Mouse (Mus musculus): ENCODE results near the gene Olfr553. TPM values are rescaled to one million over a fixed set of nuclear protein-coding genes. Genes with fewer than 3 reads are reported as not detected.
A peak's percentile ranks its signal among the peaks of the same experiment; 100 is the strongest.
"Not testable (repeated sequence)": the region's sequence is repeated elsewhere in the genome, so short reads cannot be mapped to it uniquely, and the experiment has no call there.

Gene Olfr553
- polyA plus RNA-seq (2014; fragmentation: Nextera tagmentation; extraction: Ambion mirVana), result not detected in 2 replicates

- no peaks in the 10 kb centered on the region for H3K36me3 ChIP-seq (ENCODE audit: control insufficient read depth, insufficient read depth, low read length)
- DNase-seq (ENCODE audit: low spot score) (no peak), ATAC-seq (ENCODE audit: insufficient read depth, low FRiP score, low TSS enrichment) (no peak)
- no peaks in the 10 kb centered on the region for H3K4me1 ChIP-seq (ENCODE audit: control insufficient read depth, insufficient read depth, low read length)
- H3K27me3 ChIP-seq (ENCODE audit: control insufficient read depth, insufficient read depth, low read length), result no peaks in the 10 kb centered on the region
- no peaks in the 10 kb centered on the region for H3K9me3 ChIP-seq (ENCODE audit: control insufficient read depth, low read length)
- H3K27ac ChIP-seq (ENCODE audit: low read depth, low read length), result no peak within 1 kb of the TSS
- no peak within 1 kb of the TSS for H3K4me3 ChIP-seq (ENCODE audit: low read depth, low read length)
- no peak within 1 kb of the TSS for H3K9ac ChIP-seq (ENCODE audit: low read length)
- no peak within 1 kb of the TSS for H3K4me2 ChIP-seq (ENCODE audit: low read depth)
Observed at GRCm38 (mm10) chr7:102618118-102618517, at the start of gene Olfr553. Olfr553 (minus strand) TSS chr7:102618218.

- Histone ChIP-seq H3K9me3 (ENCODE audit: control insufficient read depth, low read length) (no peaks in the 10 kb centered on the region), H3K27me3 (ENCODE audit: control insufficient read depth, insufficient read depth, low read length) (no peaks in the 10 kb centered on the region), H3K4me1 (ENCODE audit: control insufficient read depth, insufficient read depth, low read length) (no peaks in the 10 kb centered on the region), H3K4me2 (ENCODE audit: low read depth) (no peak overlapping the region), H3K27ac (ENCODE audit: low read depth, low read length) (no peak overlapping the region), H3K9ac (ENCODE audit: low read length) (no peak overlapping the region), H3K4me3 (ENCODE audit: low read depth, low read length) (no peak overlapping the region), H3K36me3 (ENCODE audit: control insufficient read depth, insufficient read depth, low read length) (no peaks in the 10 kb centered on the region)
- DNase-seq (ENCODE audit: low spot score) (peak; percentile 16), ATAC-seq (ENCODE audit: insufficient read depth, low FRiP score, low TSS enrichment) (no peak)
- 52% methylated on average over 2 of the region's 2 CpGs for WGBS
Observed at GRCm38 (mm10) chr7:102665378-102665777, 47.4 kb upstream of the Olfr553 start.

- H3K4me1 ChIP-seq (ENCODE audit: control insufficient read depth, insufficient read depth, low read length), result no peaks in the 10 kb centered on the region
- H3K4me3 ChIP-seq (ENCODE audit: low read depth, low read length), result no peak within 1 kb of the TSS
- ATAC-seq (ENCODE audit: insufficient read depth, low FRiP score, low TSS enrichment) (no peak), DNase-seq (ENCODE audit: low spot score) (no peak)
- H3K36me3 ChIP-seq (ENCODE audit: control insufficient read depth, insufficient read depth, low read length), result no peaks in the 10 kb centered on the region
- no peak within 1 kb of the TSS for H3K9ac ChIP-seq (ENCODE audit: low read length)
- no peaks in the 10 kb centered on the region for H3K27me3 ChIP-seq (ENCODE audit: control insufficient read depth, insufficient read depth, low read length)
- no peak within 1 kb of the TSS for H3K4me2 ChIP-seq (ENCODE audit: low read depth)
- no peak within 1 kb of the TSS for H3K27ac ChIP-seq (ENCODE audit: low read depth, low read length)
- H3K9me3 ChIP-seq (ENCODE audit: control insufficient read depth, low read length), result no peaks in the 10 kb centered on the region
- 28% methylated on average over 3 of the region's 3 CpGs for WGBS
Observed at GRCm38 (mm10) chr7:102664599-102664998, 46.6 kb upstream of the Olfr553 start, which contains the start of gene Olfr556. Olfr556 (plus strand) TSS chr7:102664899.

- DNase-seq (ENCODE audit: low spot score), result no peak
- Histone ChIP-seq H3K9me3 (ENCODE audit: control insufficient read depth, low read length) (no peaks in the 10 kb centered on the region), H3K36me3 (ENCODE audit: control insufficient read depth, insufficient read depth, low read length) (no peaks in the 10 kb centered on the region), H3K9ac (ENCODE audit: low read length) (no peak within 1 kb of the TSS), H3K4me1 (ENCODE audit: control insufficient read depth, insufficient read depth, low read length) (no peaks in the 10 kb centered on the region), H3K27ac (ENCODE audit: low read depth, low read length) (no peak within 1 kb of the TSS), H3K27me3 (ENCODE audit: control insufficient read depth, insufficient read depth, low read length) (no peaks in the 10 kb centered on the region), H3K4me2 (ENCODE audit: low read depth) (no peak within 1 kb of the TSS), H3K4me3 (ENCODE audit: low read depth, low read length) (no peak within 1 kb of the TSS)
- 72% methylated on average over 1 of the region's 1 CpGs for WGBS
- no peak for ATAC-seq (ENCODE audit: insufficient read depth, low FRiP score, low TSS enrichment)
Observed at GRCm38 (mm10) chr7:102658523-102658922, 40.5 kb upstream of the Olfr553 start, which contains the start of gene Olfr555. Olfr555 (plus strand) TSS chr7:102658823.

GRCm38 (mm10) chr7:102644945-102645344, 26.9 kb upstream of the Olfr553 start:
- H3K9me3 ChIP-seq (ENCODE audit: control insufficient read depth, low read length); ATAC-seq (ENCODE audit: insufficient read depth, low FRiP score, low TSS enrichment); H3K4me1 ChIP-seq (ENCODE audit: control insufficient read depth, insufficient read depth, low read length); H3K27me3 ChIP-seq (ENCODE audit: control insufficient read depth, insufficient read depth, low read length); H3K36me3 ChIP-seq (ENCODE audit: control insufficient read depth, insufficient read depth, low read length); H3K4me2 ChIP-seq (ENCODE audit: low read depth); H3K9ac ChIP-seq (ENCODE audit: low read length); DNase-seq (ENCODE audit: low spot score); H3K4me3 ChIP-seq (ENCODE audit: low read depth, low read length); H3K27ac ChIP-seq (ENCODE audit: low read depth, low read length): not testable (repeated sequence)
- WGBS, result 87% methylated on average over 3 of the region's 4 CpGs

GRCm38 (mm10) chr7:102638132-102638531, 20.1 kb upstream of the Olfr553 start, which contains the start of gene Olfr554:
Olfr554 (plus strand) TSS chr7:102638432.
- H3K9ac ChIP-seq (ENCODE audit: low read length), result no peak within 1 kb of the TSS
- DNase-seq (ENCODE audit: low spot score) (no peak), ATAC-seq (ENCODE audit: insufficient read depth, low FRiP score, low TSS enrichment) (no peak)
- no peaks in the 10 kb centered on the region for H3K36me3 ChIP-seq (ENCODE audit: control insufficient read depth, insufficient read depth, low read length)
- H3K9me3 ChIP-seq (ENCODE audit: control insufficient read depth, low read length), result no peaks in the 10 kb centered on the region
- H3K4me2 ChIP-seq (ENCODE audit: low read depth), result no peak within 1 kb of the TSS
- no peak within 1 kb of the TSS for H3K4me3 ChIP-seq (ENCODE audit: low read depth, low read length)
- 80% methylated on average over 1 of the region's 1 CpGs for WGBS
- no peaks in the 10 kb centered on the region for H3K27me3 ChIP-seq (ENCODE audit: control insufficient read depth, insufficient read depth, low read length)
- no peak within 1 kb of the TSS for H3K27ac ChIP-seq (ENCODE audit: low read depth, low read length)
- no peaks in the 10 kb centered on the region for H3K4me1 ChIP-seq (ENCODE audit: control insufficient read depth, insufficient read depth, low read length)

GRCm38 (mm10) chr7:102636665-102637064, 18.6 kb upstream of the Olfr553 start:
- DNase-seq (ENCODE audit: low spot score), result no peak
- 32% methylated on average over 3 of the region's 3 CpGs for WGBS
- Histone ChIP-seq H3K4me2 (ENCODE audit: low read depth) (no peak overlapping the region), H3K4me3 (ENCODE audit: low read depth, low read length) (no peak overlapping the region), H3K9ac (ENCODE audit: low read length) (no peak overlapping the region), H3K9me3 (ENCODE audit: control insufficient read depth, low read length) (no peaks in the 10 kb centered on the region), H3K36me3 (ENCODE audit: control insufficient read depth, insufficient read depth, low read length) (no peaks in the 10 kb centered on the region), H3K27me3 (ENCODE audit: control insufficient read depth, insufficient read depth, low read length) (no peaks in the 10 kb centered on the region), H3K4me1 (ENCODE audit: control insufficient read depth, insufficient read depth, low read length) (no peaks in the 10 kb centered on the region), H3K27ac (ENCODE audit: low read depth, low read length) (no peak overlapping the region)
- no peak for ATAC-seq (ENCODE audit: insufficient read depth, low FRiP score, low TSS enrichment)

GRCm38 (mm10) chr7:102620368-102620767, 2.4 kb upstream of the Olfr553 start:
- ATAC-seq (ENCODE audit: insufficient read depth, low FRiP score, low TSS enrichment); H3K4me1 ChIP-seq (ENCODE audit: control insufficient read depth, insufficient read depth, low read length); H3K27me3 ChIP-seq (ENCODE audit: control insufficient read depth, insufficient read depth, low read length); H3K4me3 ChIP-seq (ENCODE audit: low read depth, low read length); H3K9ac ChIP-seq (ENCODE audit: low read length); H3K36me3 ChIP-seq (ENCODE audit: control insufficient read depth, insufficient read depth, low read length); H3K4me2 ChIP-seq (ENCODE audit: low read depth); H3K27ac ChIP-seq (ENCODE audit: low read depth, low read length); H3K9me3 ChIP-seq (ENCODE audit: control insufficient read depth, low read length); DNase-seq (ENCODE audit: low spot score): not testable (repeated sequence)
- WGBS, result 87% methylated on average over 15 of the region's 19 CpGs

GRCm38 (mm10) chr7:102619608-102620007, 1.6 kb upstream of the Olfr553 start:
- ATAC-seq (ENCODE audit: insufficient read depth, low FRiP score, low TSS enrichment), result no peak
- DNase-seq (ENCODE audit: low spot score), result peak; percentile 19
- H3K27me3 ChIP-seq (ENCODE audit: control insufficient read depth, insufficient read depth, low read length), result no peaks in the 10 kb centered on the region
- no peak overlapping the region for H3K4me2 ChIP-seq (ENCODE audit: low read depth)
- H3K4me3 ChIP-seq (ENCODE audit: low read depth, low read length), result no peak overlapping the region
- H3K36me3 ChIP-seq (ENCODE audit: control insufficient read depth, insufficient read depth, low read length), result no peaks in the 10 kb centered on the region
- no peak overlapping the region for H3K27ac ChIP-seq (ENCODE audit: low read depth, low read length)
- no peaks in the 10 kb centered on the region for H3K9me3 ChIP-seq (ENCODE audit: control insufficient read depth, low read length)
- WGBS, result 73% methylated on average over 5 of the region's 5 CpGs
- H3K9ac ChIP-seq (ENCODE audit: low read length), result no peak overlapping the region
- no peaks in the 10 kb centered on the region for H3K4me1 ChIP-seq (ENCODE audit: control insufficient read depth, insufficient read depth, low read length)
